Mouse (Mus musculus): Measurements from ENCODE around the gene Aldoart2. TPM values are rescaled to one million over a fixed set of nuclear protein-coding genes. Genes with fewer than 3 reads are reported as not detected.

The Aldoart2 gene
- not detected for total RNA-seq (2023)

DNA sequence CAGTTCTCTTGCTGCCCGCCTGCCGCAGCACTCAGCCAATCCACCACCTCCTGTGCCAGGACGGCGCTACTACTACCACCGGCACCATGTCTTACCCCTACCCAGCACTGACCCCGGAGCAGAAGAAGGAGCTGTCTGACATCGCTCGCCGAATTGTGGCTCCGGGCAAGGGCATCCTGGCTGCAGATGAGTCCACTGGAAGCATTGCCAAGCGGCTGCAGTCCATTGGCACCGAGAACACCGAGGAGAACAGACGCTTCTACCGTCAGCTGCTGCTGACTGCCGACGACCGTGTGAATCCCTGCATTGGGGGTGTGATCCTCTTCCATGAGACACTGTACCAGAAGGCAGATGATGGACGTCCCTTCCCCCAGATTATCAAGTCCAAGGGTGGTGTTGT, at the start of gene Aldoart2:
Gene Aldoart2, plus strand, starts transcription at position 34 of the 400 bp plus-strand sequence.

DNA sequence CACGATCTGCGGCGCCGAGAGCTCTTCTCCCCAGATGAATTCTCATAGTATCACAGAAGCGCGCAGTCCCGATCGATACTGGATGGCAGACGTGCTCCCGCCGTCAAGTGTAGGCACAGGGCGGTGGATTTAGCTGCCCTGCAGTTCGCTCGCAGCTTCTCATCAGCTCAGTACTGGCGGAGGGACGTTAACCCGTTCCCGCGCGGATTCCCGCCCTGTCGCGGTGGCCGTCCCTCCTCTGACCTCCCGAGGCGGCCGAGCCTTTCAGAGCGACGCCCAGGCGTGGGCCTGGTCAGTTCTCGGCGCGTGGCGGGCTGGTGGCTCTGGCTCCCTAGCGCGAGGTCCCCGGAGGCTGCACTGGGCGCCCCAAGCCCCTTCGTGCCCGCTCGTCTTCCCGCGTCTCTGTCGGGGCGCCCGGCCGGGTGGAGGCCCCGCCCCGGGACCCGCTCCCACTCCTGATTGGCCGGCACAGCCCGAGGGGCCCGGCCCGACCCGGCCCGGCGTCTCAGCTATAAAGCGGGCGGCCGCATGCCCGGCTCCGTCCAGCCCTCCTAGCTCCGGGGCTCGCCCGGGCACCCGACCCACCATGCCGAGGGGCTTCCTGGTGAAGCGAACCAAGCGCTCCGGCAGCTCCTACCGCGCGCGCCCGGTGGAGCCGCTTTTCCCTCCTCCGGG, 34.0 kb downstream of the Aldoart2 start, which contains the start of gene Insm2:
Gene Insm2, plus strand, starts transcription at position 541 of the 675 bp plus-strand sequence.

Other genes with a start within 250 kb of the Aldoart2 start
- gene Psma6, start 181.0 kb upstream of the Aldoart2 start, total RNA-seq (2023): 10 to 100 TPM; 85.9 to 96.4 TPM
- gene Nfkbia, start 72.6 kb upstream of the Aldoart2 start, total RNA-seq (2023): 100 to 1,000 TPM; 275 to 280 TPM
- gene Insm2, start 34.2 kb downstream of the Aldoart2 start, total RNA-seq (2023): not detected

Measured in neutrophil, adult 59 days (primary cell).